Mouse (Mus musculus) heart, postnatal 0 days (tissue): ENCODE data around the gene Map3k4.
"Not testable (repeated sequence)": the region's sequence is repeated elsewhere in the genome, so short reads cannot be mapped to it uniquely, and the experiment has no call there.

Experiments used
- CTCF ChIP-seq: IDR thresholded peaks from 2 replicates; pipeline ENCODE4 v1.5.1; 2016; ENCODE audit warnings: antibody characterized with exemption, control low read depth, low read depth
- EP300 ChIP-seq: IDR thresholded peaks from 2 replicates; pipeline ENCODE4 v1.6.1; 2016; ENCODE audit warnings: antibody characterized with exemption, low read depth

DNA sequence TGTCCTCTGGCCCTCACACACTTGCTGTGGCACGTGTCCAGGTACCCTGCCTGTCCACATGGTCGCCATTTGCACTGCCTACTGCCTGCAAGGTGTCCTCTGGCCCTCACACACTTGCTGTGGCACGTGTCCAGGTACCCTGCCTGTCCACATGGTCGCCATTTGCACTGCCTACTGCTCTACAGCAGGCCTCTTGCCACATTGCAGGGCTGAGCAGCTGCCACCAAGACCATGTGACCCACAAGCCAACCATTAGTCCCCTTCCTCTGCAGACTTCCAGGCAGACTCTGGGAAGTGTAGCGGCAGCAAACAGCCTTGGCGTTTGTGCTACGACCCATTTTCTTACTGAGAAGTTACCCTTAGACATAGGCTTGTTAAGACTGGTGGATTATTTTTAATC, 94.0 kb downstream of the Map3k4 start:
- TF ChIP-seq CTCF, EP300: not testable (repeated sequence)
